Mouse (Mus musculus) liver, postnatal 0 days (tissue): ENCODE measurements around the gene Syndig1. TPM values are rescaled to one million over a fixed set of nuclear protein-coding genes. Genes with fewer than 3 reads are reported as not detected.

Experiments used
- ATAC-seq: fragments of 200-750 bp; cut with Nextera tagmentation; 2 replicates; pipeline ENCODE4 v1.8.0; 2017; ENCODE audit warnings: mild to moderate bottlenecking, moderate library complexity
- DNase-seq: peaks from one replicate; pipeline ENCODE4 v3.0.0-alpha.2; 2016
- H3K27ac ChIP-seq: fragments of 300-500 bp; sonication (generic); 2 replicates; pipeline ENCODE4 v1.5.1; 2014; ENCODE audit warnings: antibody characterized with exemption, moderate library complexity, mild to moderate bottlenecking, low read depth
- H3K27me3 ChIP-seq: fragments of 300-500 bp; sonication (generic); 2 replicates; pipeline ENCODE4 v1.6.1; 2014; ENCODE audit warnings: low read length, control low read depth, mixed read lengths; ENCODE audit not compliant: insufficient read depth
- H3K36me3 ChIP-seq: fragments of 300-500 bp; sonication (generic); replicated peaks from 2 replicates; pipeline ENCODE4 v1.6.1; 2014; ENCODE audit warnings: mild to moderate bottlenecking, control low read depth, low read length, moderate library complexity, mixed read lengths; ENCODE audit not compliant: insufficient read depth
- H3K4me1 ChIP-seq: fragments of 300-500 bp; sonication (generic); 2 replicates; pipeline ENCODE4 v1.6.1; 2014; ENCODE audit warnings: antibody characterized with exemption, mild to moderate bottlenecking, control low read depth; ENCODE audit not compliant: insufficient read depth
- H3K4me2 ChIP-seq: fragments of 300-500 bp; sonication (generic); 2 replicates; pipeline ENCODE4 v1.6.1; 2014; ENCODE audit warnings: low read depth, mild to moderate bottlenecking, low read length, moderate library complexity, mixed read lengths
- H3K4me3 ChIP-seq: fragments of 300-500 bp; sonication (generic); 2 replicates; pipeline ENCODE4 v1.5.1; 2014; ENCODE audit warnings: low read depth, low read length
- H3K9ac ChIP-seq: fragments of 300-500 bp; sonication (generic); replicated peaks from 2 replicates; pipeline ENCODE4 v1.6.1; 2014; ENCODE audit warnings: mild to moderate bottlenecking, moderate library complexity
- H3K9me3 ChIP-seq: fragments of 300-500 bp; sonication (generic); 2 replicates; pipeline ENCODE4 v1.6.1; 2016; ENCODE audit warnings: mild to moderate bottlenecking, control low read depth, low read length, mixed read lengths
- CTCF ChIP-seq: sonication (generic); IDR thresholded peaks from 2 replicates; pipeline ENCODE4 v1.5.1; 2016; ENCODE audit warnings: antibody characterized with exemption, low read depth
- EP300 ChIP-seq: IDR thresholded peaks from 2 replicates; pipeline ENCODE4 v1.6.1; 2016; ENCODE audit warnings: antibody characterized with exemption, low read depth, mild to moderate bottlenecking
- WGBS: fragments of 180-500 bp; shearing (Covaris S2); extraction: QIAGEN DNeasy Blood & Tissue Kit; methylation state at CpG from one replicate; pipeline ENCODE4 v1.1.7; 2014; ENCODE audit not compliant: insufficient replicate concordance; 5-methylcytosine and 5-hydroxymethylcytosine counted together
- polyA plus RNA-seq: library from polyadenylated mRNA; unstranded; fragments of >200 nt; fragmentation: Nextera tagmentation; extraction: Ambion mirVana; gene quantifications from 2 replicates; pipeline ENCODE4 v1.2.1, GENCODE M21; 2015

The Syndig1 gene
- polyA plus RNA-seq, 1 experiment from 2014 or later: not detected

DNA sequence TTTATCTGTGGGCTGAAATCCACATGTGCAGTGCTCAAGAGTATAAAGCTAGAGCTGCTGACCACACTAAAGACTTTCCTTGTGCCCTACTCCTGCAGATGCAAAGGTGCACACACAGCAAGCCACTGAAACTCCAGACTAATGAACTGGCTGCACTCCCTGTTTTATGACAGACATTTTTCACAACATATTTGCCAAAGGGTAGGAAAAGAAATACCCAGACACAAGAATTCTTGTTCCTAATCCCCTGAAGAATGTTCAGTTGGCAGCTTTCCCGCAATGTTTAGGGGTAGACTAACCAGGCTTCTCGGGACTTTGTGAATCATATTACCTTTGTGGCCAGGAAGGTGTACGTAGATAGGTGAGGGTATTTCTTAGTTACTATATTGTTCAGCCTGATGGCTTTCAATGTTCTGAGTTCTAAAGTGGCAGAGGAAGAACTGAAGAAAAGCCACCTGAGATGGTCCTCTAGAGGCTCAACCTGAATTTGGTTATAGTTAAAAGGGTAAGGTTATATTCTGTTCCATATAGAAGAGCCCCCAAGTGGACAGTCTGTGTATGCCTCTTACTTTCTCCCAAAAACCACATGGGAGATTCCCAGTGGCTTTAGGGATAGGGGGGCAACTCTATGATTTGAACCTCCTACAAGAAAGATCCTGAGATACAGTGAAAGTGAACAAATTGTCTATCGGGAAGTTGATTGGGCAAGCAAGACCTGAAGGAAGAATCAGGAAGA is 169.5 kb downstream of the Syndig1 start:
- Histone ChIP-seq H3K27ac (no peak overlapping the region), H3K4me3 (no peak overlapping the region), H3K9me3 (no peaks in the 10 kb centered on the region), H3K4me1 (no peaks in the 10 kb centered on the region), H3K4me2 (no peak overlapping the region), H3K27me3 (no peaks in the 10 kb centered on the region), H3K9ac (no peak overlapping the region), H3K36me3 (no peaks in the 10 kb centered on the region)
- ATAC-seq (no peak), DNase-seq (no peak)
- WGBS: 82% methylated on average over 4 of the region's 4 CpGs
- no peak for TF ChIP-seq EP300

DNA sequence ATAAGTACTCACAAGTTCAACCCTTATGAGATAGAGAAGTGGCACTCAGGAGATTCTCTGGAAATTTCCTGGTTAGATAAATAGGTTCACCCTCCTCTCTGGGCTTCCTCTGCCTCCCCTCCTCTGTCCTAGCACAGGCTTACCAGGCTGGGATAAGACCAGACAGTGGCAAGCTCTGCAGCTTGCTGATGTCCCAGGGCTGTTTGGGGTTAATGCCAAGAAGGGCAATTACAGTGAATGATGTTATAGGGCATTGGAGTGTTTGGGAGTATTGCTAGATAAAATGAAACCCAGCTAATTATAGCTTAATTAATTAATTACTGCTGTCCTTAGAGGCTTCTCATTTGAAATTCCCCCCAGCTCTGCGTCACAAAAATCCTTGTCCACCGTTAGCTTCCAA is 171.6 kb downstream of the Syndig1 start:
- no peak overlapping the region for H3K4me2 ChIP-seq
- no peaks in the 10 kb centered on the region for H3K36me3 ChIP-seq
- no peak for DNase-seq
- WGBS: 70% methylated on average over 2 of the region's 2 CpGs
- ATAC-seq: no peak
- H3K27me3 ChIP-seq: no peaks in the 10 kb centered on the region
- TF ChIP-seq CTCF (no peak), EP300 (no peak)
- no peak overlapping the region for H3K27ac ChIP-seq
- no peak overlapping the region for H3K4me3 ChIP-seq
- H3K4me1 ChIP-seq: no peaks in the 10 kb centered on the region
- H3K9me3 ChIP-seq: no peaks in the 10 kb centered on the region; the same call in 1 of the 2 replicates
- no peak overlapping the region for H3K9ac ChIP-seq

DNA sequence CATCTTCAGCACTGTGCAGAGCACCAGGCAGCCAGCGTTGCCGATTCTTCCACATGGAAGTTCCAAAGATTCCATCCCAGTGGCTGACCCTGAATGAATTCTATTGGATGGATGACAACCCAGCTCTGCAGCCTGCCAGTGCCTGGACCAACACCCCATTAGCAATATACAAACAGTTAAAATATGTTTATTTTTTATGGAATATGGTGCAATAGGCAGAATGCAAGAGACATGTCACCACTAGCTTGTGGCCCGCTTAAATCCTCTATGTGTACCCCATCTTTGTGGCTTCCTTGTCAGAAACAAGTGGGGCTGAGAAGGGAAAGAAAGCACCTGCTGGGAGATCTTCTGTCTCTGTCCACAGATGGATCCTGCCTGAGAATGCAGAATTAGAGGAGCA is 174.5 kb downstream of the Syndig1 start:
- H3K9me3 ChIP-seq: no peaks in the 10 kb centered on the region; the same call in 1 of the 2 replicates
- no peak overlapping the region for H3K4me3 ChIP-seq
- WGBS: 83% methylated on average over 3 of the region's 3 CpGs
- DNase-seq: no peak
- H3K36me3 ChIP-seq: no peaks in the 10 kb centered on the region
- H3K27ac ChIP-seq: no peak overlapping the region
- no peak overlapping the region for H3K4me2 ChIP-seq
- no peak for ATAC-seq
- no peaks in the 10 kb centered on the region for H3K27me3 ChIP-seq
- H3K9ac ChIP-seq: no peak overlapping the region
- no peaks in the 10 kb centered on the region for H3K4me1 ChIP-seq
- no peak for TF ChIP-seq CTCF
- TF ChIP-seq EP300: no peak

DNA sequence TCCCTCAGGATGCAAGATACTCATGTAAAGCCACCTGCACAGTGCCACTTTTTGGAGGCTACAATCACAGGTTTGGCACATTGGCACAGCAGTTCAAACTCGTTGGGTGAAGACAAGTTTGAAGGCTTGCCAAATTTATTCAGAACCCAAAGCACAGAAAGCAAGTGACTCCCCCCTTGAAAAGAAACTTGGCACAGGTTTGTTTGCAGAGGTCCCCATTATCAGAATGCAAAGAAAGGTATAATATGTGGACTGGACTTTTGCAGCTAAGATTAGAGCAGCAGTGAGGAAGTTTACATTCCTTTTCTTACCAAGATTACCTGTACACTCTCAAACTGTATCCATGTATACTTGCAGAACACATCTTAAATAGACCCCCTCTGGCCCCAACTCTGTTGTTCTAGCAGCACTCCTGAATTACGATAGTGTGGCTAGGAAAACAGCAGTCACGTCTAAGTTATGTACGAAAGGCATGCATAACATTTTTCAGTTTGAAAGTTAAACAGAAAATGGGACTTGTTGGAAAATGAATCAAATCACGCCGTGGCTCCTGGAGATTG is 183.9 kb downstream of the Syndig1 start:
- Histone ChIP-seq H3K9me3 (no peaks in the 10 kb centered on the region), H3K36me3 (no peaks in the 10 kb centered on the region), H3K27me3 (no peaks in the 10 kb centered on the region), H3K27ac (no peak overlapping the region), H3K9ac (no peak overlapping the region), H3K4me1 (no peaks in the 10 kb centered on the region), H3K4me3 (no peak overlapping the region), H3K4me2 (no peak overlapping the region)
- WGBS: 73% methylated on average over 6 of the region's 6 CpGs
- no peak for DNase-seq
- no peak for ATAC-seq
- TF ChIP-seq EP300: no peak
- no peak for TF ChIP-seq CTCF

DNA sequence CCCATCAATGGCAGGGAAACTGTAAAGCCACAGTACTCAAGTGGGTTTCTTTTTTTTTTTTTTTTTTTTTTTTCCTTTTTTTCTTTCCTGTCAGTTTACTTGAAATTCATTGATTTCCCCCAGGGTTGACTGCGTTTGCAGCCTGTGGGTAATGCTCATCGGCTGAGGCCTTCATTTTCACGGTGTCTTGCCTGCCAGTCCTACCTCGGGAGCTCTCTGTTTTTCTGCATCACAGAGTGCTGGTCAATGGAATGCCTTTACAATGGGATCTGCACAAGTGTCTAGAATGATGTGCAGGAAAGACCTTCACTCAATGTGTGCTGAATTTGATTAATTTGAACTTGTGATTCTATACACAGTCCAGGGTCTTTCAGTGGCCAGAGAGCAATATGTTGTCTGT is 184.8 kb downstream of the Syndig1 start:
- Histone ChIP-seq H3K36me3 (no peaks in the 10 kb centered on the region), H3K9ac (no peak overlapping the region), H3K27me3 (no peaks in the 10 kb centered on the region), H3K9me3 (no peaks in the 10 kb centered on the region), H3K4me3 (no peak overlapping the region), H3K27ac (no peak overlapping the region), H3K4me1 (no peaks in the 10 kb centered on the region), H3K4me2 (no peak overlapping the region)
- DNase-seq (no peak), ATAC-seq (no peak)
- TF ChIP-seq EP300 (no peak), CTCF (no peak)
- WGBS: 74% methylated on average over 4 of the region's 4 CpGs

DNA sequence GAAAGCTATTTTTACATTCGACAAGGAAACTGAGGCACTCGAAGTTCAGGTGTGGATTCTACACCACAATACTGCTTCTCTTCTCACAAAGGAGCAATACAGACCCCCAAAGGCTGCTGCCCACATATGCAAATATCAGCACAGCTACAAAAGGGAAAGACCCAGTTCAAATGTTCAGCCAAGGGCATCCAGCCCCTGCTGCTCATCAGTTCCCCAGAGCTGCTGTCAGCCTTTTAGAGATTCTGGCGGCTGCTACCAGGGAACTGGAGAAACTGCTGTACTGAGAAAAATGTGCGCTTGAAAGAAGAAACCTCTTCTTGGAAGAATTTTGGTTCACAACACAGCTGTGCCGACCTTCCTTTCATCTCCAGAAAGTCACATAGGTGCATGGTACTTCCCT is 187.3 kb downstream of the Syndig1 start:
- no peaks in the 10 kb centered on the region for H3K36me3 ChIP-seq
- no peak overlapping the region for H3K4me3 ChIP-seq
- ATAC-seq (no peak), DNase-seq (no peak)
- no peaks in the 10 kb centered on the region for H3K27me3 ChIP-seq
- no peak overlapping the region for H3K27ac ChIP-seq
- whole genome bisulfite sequencing: 61% methylated on average over 5 of the region's 5 CpGs
- TF ChIP-seq EP300: no peak
- TF ChIP-seq CTCF: no peak
- no peak overlapping the region for H3K9ac ChIP-seq
- no peak overlapping the region for H3K4me2 ChIP-seq
- H3K4me1 ChIP-seq: no peaks in the 10 kb centered on the region
- no peaks in the 10 kb centered on the region for H3K9me3 ChIP-seq

DNA sequence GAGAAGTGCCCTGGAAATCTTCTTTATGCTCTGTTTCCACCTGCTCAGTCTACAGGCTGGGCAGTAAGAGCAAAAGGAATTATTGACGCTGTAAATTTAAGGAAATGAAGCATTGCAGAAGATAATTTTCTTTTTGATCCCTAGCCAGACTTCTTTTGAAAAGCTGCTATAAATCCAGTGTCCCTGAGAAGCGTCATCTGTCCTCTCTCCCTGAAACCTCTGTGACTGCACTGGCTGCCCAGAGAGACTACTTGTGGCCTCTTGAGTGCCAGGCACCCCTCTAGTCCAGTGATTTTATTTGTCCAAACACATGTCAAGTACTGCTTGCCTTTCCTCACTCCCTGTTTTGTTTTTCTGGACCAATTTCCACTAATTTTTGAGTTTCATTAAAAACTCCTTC is 191.7 kb downstream of the Syndig1 start:
- Histone ChIP-seq H3K27ac (no peak overlapping the region), H3K27me3 (no peaks in the 10 kb centered on the region), H3K9me3 (no peaks in the 10 kb centered on the region), H3K36me3 (no peaks in the 10 kb centered on the region), H3K4me3 (no peak overlapping the region), H3K4me1 (no peaks in the 10 kb centered on the region), H3K9ac (no peak overlapping the region), H3K4me2 (no peak overlapping the region)
- DNase-seq: no peak
- ATAC-seq: no peak
- no peak for TF ChIP-seq CTCF
- TF ChIP-seq EP300: no peak
- 65% methylated on average over 2 of the region's 2 CpGs for WGBS
